ENCODE assay signal across 20 mouse cellular contexts in genomic region chr16:7451193-7451592, GRCm38 (mm10).
DNase-seq lines count a peak whose midpoint lies in the region; ATAC-seq and TF ChIP-seq lines count a peak whose summit lies in the region.
"Had no signal": no experiment of that assay in that cellular context is flagged by ENCODE, and none has a peak within 500 bp of the region (broad histone marks: within the 10 kb centered on the region; RNA-seq: fewer than 3 reads in every experiment).

No protein-coding gene starts in this region.

- no peak for TF ChIP-seq EP300 in stomach, postnatal 0 days (optimal IDR thresholded peaks at IDR 0.05)

- peak; percentile 49 for DNase-seq in forebrain, embryonic 14.5 days (ENCODE audit: low spot score)
- no peak for DNase-seq in forebrain, postnatal 0 days
- DNase-seq in layer of hippocampus, adult 2 months (ENCODE audit: low spot score in 2 of 2), result no peak
- no peak for DNase-seq in layer of hippocampus, adult 9-11 months
- DNase-seq in cerebellum, adult 11-12 months, result peak; percentile 41
- DNase-seq in cerebellum, postnatal 14 days, result peak; percentile 76 to 87
- no peak for DNase-seq in left cerebral cortex, postnatal 10 days (ENCODE audit: extremely low spot score in 1 of 2, low spot score in 2 of 2)
- no peak for DNase-seq in stomach, postnatal 0 days (ENCODE audit: low spot score)
- DNase-seq: adrenal gland, postnatal 36 days; kidney, adult 18-20 months; kidney, postnatal 10 days; lung, adult 2 months; retina, postnatal 1 day had no signal

- H3K4me2 ChIP-seq in forebrain, embryonic 14.5 days (ENCODE audit: low read length), result no peak overlapping the region
- H3K4me2 ChIP-seq in forebrain, postnatal 0 days (ENCODE audit: low read depth), result no peak overlapping the region
- H3K4me2 ChIP-seq in stomach, postnatal 0 days (replicated peaks; ENCODE audit: low read depth), result no peak overlapping the region
- H3K4me2 ChIP-seq: embryonic facial prominence, embryonic 15.5 days; forebrain, embryonic 12.5 days; heart, embryonic 15.5 days; liver, embryonic 12.5 days; stomach, embryonic 15.5 days had no signal

- no peak overlapping the region for H3K4me3 ChIP-seq in forebrain, embryonic 14.5 days (ENCODE audit: low read depth, low read length)
- no peak overlapping the region for H3K4me3 ChIP-seq in forebrain, postnatal 0 days (ENCODE audit: low read depth, low read length)
- no peak overlapping the region for H3K4me3 ChIP-seq in layer of hippocampus, adult 2 months
- H3K4me3 ChIP-seq in stomach, postnatal 0 days (ENCODE audit: low read depth, low read length), result no peak overlapping the region
- H3K4me3 ChIP-seq: embryonic facial prominence, embryonic 15.5 days; forebrain, embryonic 12.5 days; heart, embryonic 15.5 days; liver, embryonic 12.5 days; stomach, embryonic 15.5 days had no signal

- H3K36me3 ChIP-seq in forebrain, embryonic 14.5 days (ENCODE audit: control insufficient read depth, insufficient read depth, low read length), result no peaks in the 10 kb centered on the region
- H3K36me3 ChIP-seq in forebrain, postnatal 0 days (ENCODE audit: insufficient read depth), result no peaks in the 10 kb centered on the region
- H3K36me3 ChIP-seq in stomach, postnatal 0 days (ENCODE audit: control insufficient read depth, insufficient read depth, low read length), result no peaks in the 10 kb centered on the region
- H3K36me3 ChIP-seq: embryonic facial prominence, embryonic 15.5 days; forebrain, embryonic 12.5 days; G1E; heart, embryonic 15.5 days; liver, embryonic 12.5 days; stomach, embryonic 15.5 days had no signal

- no peaks in the 10 kb centered on the region for H3K9me3 ChIP-seq in forebrain, embryonic 14.5 days (replicated peaks; ENCODE audit: control insufficient read depth, low read length)
- H3K9me3 ChIP-seq in forebrain, postnatal 0 days (ENCODE audit: low read length), result no peaks in the 10 kb centered on the region
- no peaks in the 10 kb centered on the region for H3K9me3 ChIP-seq in stomach, postnatal 0 days (ENCODE audit: control insufficient read depth, low read length)
- H3K9me3 ChIP-seq: embryonic facial prominence, embryonic 15.5 days; forebrain, embryonic 12.5 days; heart, embryonic 15.5 days; liver, embryonic 12.5 days; stomach, embryonic 15.5 days had no signal

- H3K27ac ChIP-seq in forebrain, embryonic 14.5 days (ENCODE audit: low read depth, low read length), result no peak overlapping the region
- H3K27ac ChIP-seq in forebrain, postnatal 0 days (ENCODE audit: low read depth, low read length), result no peak overlapping the region
- H3K27ac ChIP-seq in layer of hippocampus, adult 2 months, result peak overlapping the region; percentile 21
- H3K27ac ChIP-seq in stomach, postnatal 0 days (replicated peaks), result no peak overlapping the region
- H3K27ac ChIP-seq: embryonic facial prominence, embryonic 15.5 days; forebrain, embryonic 12.5 days; heart, embryonic 15.5 days; liver, embryonic 12.5 days; stomach, embryonic 15.5 days had no signal

- ATAC-seq in forebrain, embryonic 14.5 days, result no peak
- no peak for ATAC-seq in forebrain, postnatal 0 days
- ATAC-seq in stomach, postnatal 0 days (ENCODE audit: low FRiP score, low TSS enrichment), result no peak
- ATAC-seq: liver, embryonic 12.5 days; midbrain, embryonic 16.5 days had no signal

- no peak for TF ChIP-seq CTCF in forebrain, postnatal 0 days (IDR thresholded peaks at IDR 0.05; ENCODE audit: low read depth)
- TF ChIP-seq CTCF in layer of hippocampus, adult 2 months (conservative IDR thresholded peaks at IDR 0.05), result no peak
- no peak for TF ChIP-seq CTCF in stomach, postnatal 0 days (IDR thresholded peaks at IDR 0.05; ENCODE audit: low read depth)

- peaks cover 20% of the 10 kb centered on the region for H3K4me1 ChIP-seq in forebrain, embryonic 14.5 days (ENCODE audit: control insufficient read depth, insufficient read depth, low read length)
- 0 out of 2 replicates have a peak, but pooled peaks cover 15% of the 10 kb centered on the region for H3K4me1 ChIP-seq in forebrain, postnatal 0 days (ENCODE audit: insufficient read depth)
- H3K4me1 ChIP-seq in stomach, postnatal 0 days (replicated peaks; ENCODE audit: control insufficient read depth, insufficient read depth), result no peaks in the 10 kb centered on the region
- H3K4me1 ChIP-seq: heart, embryonic 15.5 days; liver, embryonic 12.5 days; stomach, embryonic 15.5 days had no signal

- WGBS in forebrain, embryonic 14.5 days, result 72% methylated on average over 3 of the region's 3 CpGs
- WGBS in forebrain, postnatal 0 days, result 56% methylated on average over 3 of the region's 3 CpGs
- 86% methylated on average over 3 of the region's 3 CpGs for WGBS in stomach, postnatal 0 days

- no peaks in the 10 kb centered on the region for H3K27me3 ChIP-seq in forebrain, embryonic 14.5 days (replicated peaks; ENCODE audit: control insufficient read depth, insufficient read depth, low read length)
- no peaks in the 10 kb centered on the region for H3K27me3 ChIP-seq in forebrain, postnatal 0 days (ENCODE audit: insufficient read depth, low read length)
- no peaks in the 10 kb centered on the region for H3K27me3 ChIP-seq in stomach, postnatal 0 days (ENCODE audit: control insufficient read depth, insufficient read depth, low read length)
- H3K27me3 ChIP-seq: embryonic facial prominence, embryonic 15.5 days; forebrain, embryonic 12.5 days; heart, embryonic 15.5 days; liver, embryonic 12.5 days; stomach, embryonic 15.5 days had no signal

- H3K9ac ChIP-seq in forebrain, embryonic 14.5 days (ENCODE audit: low read length), result no peak overlapping the region
- no peak overlapping the region for H3K9ac ChIP-seq in forebrain, postnatal 0 days
- H3K9ac ChIP-seq in stomach, postnatal 0 days (ENCODE audit: low read length), result no peak overlapping the region
- H3K9ac ChIP-seq: embryonic facial prominence, embryonic 15.5 days; forebrain, embryonic 12.5 days; heart, embryonic 15.5 days; liver, embryonic 12.5 days; stomach, embryonic 15.5 days had no signal

- intact Hi-C loops in left cerebral cortex, postnatal 10 days (cut with DNase I), result no loop called here

Comparison
In these comparisons a context has a peak if more than half of its experiments do, and no peak if none do; other contexts are left out.
1. DNase-seq: peak in forebrain, embryonic 14.5 days (single experiment), cerebellum, adult 11-12 months (single experiment) and cerebellum, postnatal 14 days (2 of 2); none in forebrain, postnatal 0 days (single experiment), layer of hippocampus, adult 2 months (0 of 2), layer of hippocampus, adult 9-11 months (single experiment), left cerebral cortex, postnatal 10 days (0 of 2) and stomach, postnatal 0 days (single experiment).